Mouse (Mus musculus) forebrain, embryonic 11.5 days (tissue): ENCODE measurements at regions not wholly inside any gene's neighbourhood (a gene's known extent, or its start where the extent isn't known, plus 50 kb on each side); places are given as distances from the start of the nearest gene placed in this dataset.
A peak's percentile ranks its signal among the peaks of the same experiment; 100 is the strongest.

Experiments used
- ATAC-seq: fragments of 200-750 bp; cut with Nextera tagmentation; replicated peaks from 2 replicates; pipeline ENCODE4 v1.8.0; 2017; ENCODE audit warnings: moderate TSS enrichment; ENCODE audit not compliant: low FRiP score
- DNase-seq: peaks from one replicate; pipeline ENCODE4 v3.0.0-alpha.2; 2017; ENCODE audit warnings: low spot score
- H3K27ac ChIP-seq: fragments of 300-500 bp; sonication (generic); 2 replicates; pipeline ENCODE4 v1.5.1; 2014; ENCODE audit warnings: low read depth, low read length
- H3K27me3 ChIP-seq: fragments of 300-500 bp; sonication (generic); 2 replicates; pipeline ENCODE4 v1.6.1; 2014; ENCODE audit warnings: mild to moderate bottlenecking, low read length, mixed read lengths; ENCODE audit not compliant: control insufficient read depth, insufficient read depth
- H3K36me3 ChIP-seq: fragments of 300-500 bp; sonication (generic); 2 replicates; pipeline ENCODE4 v1.6.1; 2014; ENCODE audit warnings: mild to moderate bottlenecking, low read length, moderate library complexity, mixed read lengths; ENCODE audit not compliant: control insufficient read depth, insufficient read depth
- H3K4me1 ChIP-seq: fragments of 300-500 bp; sonication (generic); replicated peaks from 2 replicates; pipeline ENCODE4 v1.6.1; 2014; ENCODE audit warnings: low read length, mixed read lengths; ENCODE audit not compliant: control insufficient read depth, insufficient read depth
- H3K4me2 ChIP-seq: fragments of 300-500 bp; sonication (generic); 2 replicates; pipeline ENCODE4 v1.6.1; 2014; ENCODE audit warnings: low read depth, mild to moderate bottlenecking, low read length, moderate library complexity, mixed read lengths; ENCODE audit not compliant: severe bottlenecking
- H3K4me3 ChIP-seq: fragments of 300-500 bp; sonication (generic); 2 replicates; pipeline ENCODE4 v1.5.1; 2014; ENCODE audit warnings: low read depth, low read length
- H3K9ac ChIP-seq: fragments of 300-500 bp; sonication (generic); 2 replicates; pipeline ENCODE4 v1.6.1; 2014; ENCODE audit warnings: low read length
- H3K9me3 ChIP-seq: fragments of 300-500 bp; sonication (generic); 2 replicates; pipeline ENCODE4 v1.6.1; 2016; ENCODE audit warnings: low read length, mixed read lengths; ENCODE audit not compliant: control insufficient read depth
- WGBS: fragments of 180-500 bp; shearing (Covaris S2); extraction: QIAGEN DNeasy Blood & Tissue Kit; methylation state at CpG from one replicate; pipeline ENCODE4 v1.1.7; 2014; 5-methylcytosine and 5-hydroxymethylcytosine counted together

DNA sequence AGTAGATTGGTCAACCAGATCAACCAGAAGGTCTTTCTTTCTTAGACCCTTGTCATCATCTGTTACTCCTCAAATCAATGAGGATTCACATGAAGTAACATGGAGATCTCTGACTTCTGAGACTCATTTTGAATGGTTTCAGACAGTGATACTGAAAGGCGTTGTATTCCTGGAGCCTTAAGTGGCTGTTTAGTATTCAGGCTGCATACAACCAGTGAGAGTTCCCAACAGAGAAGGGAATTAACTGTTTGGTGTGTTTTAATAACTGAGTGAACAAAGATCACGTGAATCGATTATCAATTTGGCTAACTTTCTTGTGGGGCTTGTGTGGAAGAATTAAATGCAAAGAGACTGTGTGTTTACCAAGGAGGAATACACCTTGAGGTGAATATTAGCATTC is 406.4 kb downstream of the Igsf11 start:
- Histone ChIP-seq H3K36me3 (no peaks in the 10 kb centered on the region), H3K9me3 (no peaks in the 10 kb centered on the region), H3K4me2 (no peak overlapping the region), H3K4me3 (no peak overlapping the region), H3K27ac (no peak overlapping the region), H3K4me1 (peaks cover 3% of the 10 kb centered on the region; the same call in 1 of the 2 replicates), H3K9ac (no peak overlapping the region), H3K27me3 (no peaks in the 10 kb centered on the region)
- DNase-seq (no peak), ATAC-seq (no peak)
- 74% methylated on average over 3 of the region's 3 CpGs for WGBS

GRCm38 (mm10) chr16:39302902-39303361 is 410.5 kb downstream of the Igsf11 start:
- Histone ChIP-seq H3K9me3 (no peaks in the 10 kb centered on the region), H3K9ac (no peak overlapping the region), H3K4me3 (no peak overlapping the region), H3K4me2 (no peak overlapping the region), H3K27me3 (no peaks in the 10 kb centered on the region), H3K36me3 (no peaks in the 10 kb centered on the region), H3K27ac (peak overlapping the region; percentile 43; the same call in 1 of the 2 replicates), H3K4me1 (peaks cover 3% of the 10 kb centered on the region; the same call in 1 of the 2 replicates)
- WGBS, result 15% methylated on average over 1 of the region's 1 CpGs
- ATAC-seq (peak; percentile 98), DNase-seq (no peak)

- Histone ChIP-seq H3K27ac (peak overlapping the region; percentile 7; the same call in 1 of the 2 replicates), H3K9me3 (no peaks in the 10 kb centered on the region), H3K27me3 (no peaks in the 10 kb centered on the region), H3K36me3 (no peaks in the 10 kb centered on the region), H3K4me3 (no peak overlapping the region), H3K4me2 (no peak overlapping the region), H3K9ac (no peak overlapping the region), H3K4me1 (peaks cover 3% of the 10 kb centered on the region; the same call in 1 of the 2 replicates)
- no peak for DNase-seq
- 40% methylated on average over 7 of the region's 7 CpGs for WGBS
- peak; percentile 56 for ATAC-seq
These were observed 410.9 kb downstream of the Igsf11 start for GRCm38 (mm10) chr16:39303371-39303770.

DNA sequence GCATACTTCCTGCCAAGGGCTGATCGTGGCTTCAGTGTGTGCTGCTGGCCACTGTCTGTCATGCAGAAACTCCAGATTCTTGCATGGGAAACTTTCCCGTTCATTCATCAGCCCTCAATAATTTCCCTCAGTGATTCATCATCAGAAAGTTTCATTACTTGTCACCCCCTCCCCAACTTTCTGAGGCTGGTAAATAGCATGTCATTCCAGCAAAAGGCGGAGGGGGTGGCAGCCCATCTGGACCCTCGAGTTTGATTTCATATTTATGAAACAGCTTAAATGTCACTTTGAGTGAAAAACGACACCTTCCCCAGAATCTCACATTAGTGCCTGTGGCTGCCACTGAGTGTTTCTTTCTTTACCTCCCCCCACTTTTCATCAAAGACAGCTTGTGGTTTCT is 415.5 kb downstream of the Igsf11 start:
- ATAC-seq (no peak), DNase-seq (no peak)
- no peaks in the 10 kb centered on the region for H3K27me3 ChIP-seq
- H3K27ac ChIP-seq, result no peak overlapping the region
- H3K4me3 ChIP-seq, result no peak overlapping the region
- H3K9me3 ChIP-seq, result no peaks in the 10 kb centered on the region
- H3K9ac ChIP-seq, result no peak overlapping the region
- peaks cover 1% of the 10 kb centered on the region; the same call in 1 of the 2 replicates for H3K4me1 ChIP-seq
- no peak overlapping the region for H3K4me2 ChIP-seq
- no peaks in the 10 kb centered on the region for H3K36me3 ChIP-seq
- 78% methylated on average over 5 of the region's 5 CpGs for WGBS

DNA sequence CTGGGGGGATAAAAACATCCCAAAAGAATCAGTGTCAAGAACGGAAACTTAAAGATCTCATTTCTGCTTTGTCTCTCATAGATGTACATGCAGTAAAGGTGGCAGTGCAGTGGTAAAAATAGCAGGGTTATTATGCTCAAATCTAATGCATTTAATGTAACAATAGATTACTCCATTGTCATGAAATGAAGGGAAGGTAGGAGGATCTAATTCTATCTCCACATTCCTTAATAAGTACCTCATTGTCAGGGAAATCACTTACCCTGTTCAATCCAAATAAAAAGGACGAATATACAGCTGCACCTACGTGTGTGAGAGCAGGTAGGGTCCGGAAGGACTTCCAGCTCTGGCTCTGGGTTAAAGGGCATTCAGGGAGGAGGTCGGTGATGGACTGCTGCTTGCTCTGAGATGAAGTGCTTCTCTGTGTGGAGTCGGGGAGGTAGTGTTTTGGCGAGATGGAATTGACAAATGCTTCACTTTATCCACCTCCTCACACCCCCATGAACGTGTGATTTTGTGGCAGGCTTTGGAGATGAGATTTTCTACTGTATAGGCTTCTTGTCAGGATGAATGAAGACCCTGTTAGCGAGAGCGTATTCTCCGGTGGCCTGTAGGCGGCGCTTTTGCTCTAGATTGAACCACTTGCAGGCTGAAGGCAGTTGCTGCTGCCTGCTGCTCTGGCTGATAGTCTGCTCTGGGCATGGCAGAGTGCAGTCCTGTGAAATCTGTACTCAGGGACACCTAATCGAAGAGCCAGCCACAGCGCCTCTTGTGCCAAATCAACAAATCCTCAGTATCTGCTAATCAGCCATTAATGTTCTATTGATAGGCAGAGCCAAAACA is 424.5 kb downstream of the Igsf11 start:
- no peaks in the 10 kb centered on the region for H3K27me3 ChIP-seq
- no peaks in the 10 kb centered on the region for H3K4me1 ChIP-seq
- WGBS, result 23% methylated on average over 15 of the region's 15 CpGs
- no peak overlapping the region for H3K9ac ChIP-seq
- DNase-seq, result peak; percentile 87
- no peak overlapping the region for H3K4me3 ChIP-seq
- H3K27ac ChIP-seq, result no peak overlapping the region
- ATAC-seq, result peak; percentile 86
- no peaks in the 10 kb centered on the region for H3K36me3 ChIP-seq
- no peaks in the 10 kb centered on the region for H3K9me3 ChIP-seq
- H3K4me2 ChIP-seq, result no peak overlapping the region

- H3K27me3 ChIP-seq, result no peaks in the 10 kb centered on the region
- no peak overlapping the region for H3K27ac ChIP-seq
- H3K4me1 ChIP-seq, result no peaks in the 10 kb centered on the region
- no peaks in the 10 kb centered on the region for H3K36me3 ChIP-seq
- H3K4me2 ChIP-seq, result no peak overlapping the region
- 89% methylated on average over 2 of the region's 2 CpGs for WGBS
- DNase-seq (no peak), ATAC-seq (no peak)
- H3K4me3 ChIP-seq, result no peak overlapping the region
- H3K9me3 ChIP-seq, result no peaks in the 10 kb centered on the region
- H3K9ac ChIP-seq, result no peak overlapping the region
These were observed 433.2 kb downstream of the Igsf11 start for GRCm38 (mm10) chr16:39325627-39326026.

- no peak for DNase-seq
These were observed 471.2 kb downstream of the Igsf11 start for GRCm38 (mm10) chr16:39363657-39364056.

GRCm38 (mm10) chr16:39368276-39368675 is 475.8 kb downstream of the Igsf11 start:
- Histone ChIP-seq H3K9ac (no peak overlapping the region), H3K27me3 (no peaks in the 10 kb centered on the region), H3K4me2 (no peak overlapping the region), H3K4me1 (no peaks in the 10 kb centered on the region), H3K36me3 (no peaks in the 10 kb centered on the region), H3K9me3 (no peaks in the 10 kb centered on the region), H3K27ac (no peak overlapping the region), H3K4me3 (no peak overlapping the region)
- ATAC-seq, result no peak
- DNase-seq, result no peak
- WGBS, result 86% methylated on average over 2 of the region's 2 CpGs

More at GRCm38 (mm10) chr16:39363657-39364056, 471.2 kb downstream of the Igsf11 start:
- H3K27me3 ChIP-seq, result no peaks in the 10 kb centered on the region
- no peak for ATAC-seq
- no peak overlapping the region for H3K27ac ChIP-seq
- no peak overlapping the region for H3K4me2 ChIP-seq
- no peak overlapping the region for H3K4me3 ChIP-seq
- WGBS, result 81% methylated on average over 2 of the region's 2 CpGs
- no peaks in the 10 kb centered on the region for H3K9me3 ChIP-seq
- H3K9ac ChIP-seq, result no peak overlapping the region
- no peaks in the 10 kb centered on the region for H3K36me3 ChIP-seq
- no peaks in the 10 kb centered on the region for H3K4me1 ChIP-seq

DNA sequence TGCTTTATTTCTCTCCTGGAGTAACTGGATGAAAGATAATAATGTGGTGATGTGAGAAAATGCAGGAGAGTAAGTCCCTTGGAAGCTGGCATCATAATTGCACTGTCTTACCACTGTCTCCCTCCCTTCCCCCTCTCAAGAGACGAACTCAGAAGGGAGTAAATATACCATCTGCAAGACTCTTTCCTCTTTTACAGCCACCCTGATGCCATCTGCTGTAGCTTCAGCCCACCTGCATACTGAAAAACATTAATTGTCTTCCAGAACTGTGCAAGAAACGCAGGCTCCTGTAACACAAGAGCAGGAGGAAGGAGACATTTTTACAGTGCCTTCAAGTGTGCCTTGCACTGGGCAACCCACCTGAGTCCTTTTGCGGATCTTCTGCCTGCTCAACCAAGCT is 482.1 kb downstream of the Igsf11 start:
- no peak for ATAC-seq
- no peak for DNase-seq

More for the DNA sequence above, 482.1 kb downstream of the Igsf11 start:
- H3K4me2 ChIP-seq, result no peak overlapping the region
- H3K9me3 ChIP-seq, result no peaks in the 10 kb centered on the region
- no peak overlapping the region for H3K9ac ChIP-seq
- 63% methylated on average over 3 of the region's 3 CpGs for WGBS
- no peaks in the 10 kb centered on the region for H3K4me1 ChIP-seq
- no peak overlapping the region for H3K27ac ChIP-seq
- no peak overlapping the region for H3K4me3 ChIP-seq
- H3K27me3 ChIP-seq, result no peaks in the 10 kb centered on the region
- no peaks in the 10 kb centered on the region for H3K36me3 ChIP-seq
